Mouse (Mus musculus) G1E (cell line): ENCODE data around the gene Cask.

Experiments used
- CTCF ChIP-seq: IDR thresholded peaks from 2 replicates; pipeline ENCODE4 v1.5.1; 2012; ENCODE audit warnings: low read depth, low read length, inconsistent platforms, mixed read lengths
- GATA2 ChIP-seq: IDR thresholded peaks from 2 replicates; pipeline ENCODE4 v1.6.1; 2012; ENCODE audit warnings: low read depth, low read length, inconsistent platforms, borderline replicate concordance
- TAL1 ChIP-seq: conservative IDR thresholded peaks from 2 replicates; pipeline ENCODE4 v1.6.1; 2012; ENCODE audit warnings: low read depth, low read length, inconsistent platforms, mixed read lengths

GRCm38 (mm10) chrX:13798754-13799153 lies 52.4 kb downstream of the Cask start:
- TF ChIP-seq CTCF (no peak), GATA2 (no peak), TAL1 (no peak)
